Mouse (Mus musculus) stomach, embryonic 16.5 days (tissue): ENCODE data around the gene Gmeb1. TPM values are rescaled to one million over a fixed set of nuclear protein-coding genes. Genes with fewer than 3 reads are reported as not detected.

Experiments
- microRNA-seq: library from miRNA; unstranded; fragments of <30 nt; microRNA quantifications from one replicate; pipeline ENCODE4, GENCODE M21; 2016
- polyA plus RNA-seq: library from polyadenylated mRNA; unstranded; fragments of >200 nt; fragmentation: Nextera tagmentation; extraction: Ambion mirVana; gene quantifications from 2 replicates; pipeline ENCODE4 v1.2.1, GENCODE M21; 2015

The Gmeb1 gene
- polyA plus RNA-seq, 1 experiment from 2014 or later = 25.6 TPM

Small RNA genes lying within 50 kb of the gene (microRNA-seq; reads per million reads assigned to microRNA genes)
- gene Gm22033 = not detected

Other genes starting within 250 kb of the Gmeb1 start
- 0.05 TPM in 1 of 2 replicates, not detected in the other for gene Gm10300, start 186.9 kb downstream of the Gmeb1 start, polyA plus RNA-seq
- 55.7 and 60.0 TPM in 2 replicates for gene Epb41, start 186.3 kb downstream of the Gmeb1 start, polyA plus RNA-seq
- 0.17 and 0.30 TPM in 2 replicates for gene Oprd1, start 117.1 kb downstream of the Gmeb1 start, polyA plus RNA-seq
- 75.6 and 84.2 TPM in 2 replicates for gene Ythdf2, start 49.3 kb downstream of the Gmeb1 start, polyA plus RNA-seq
- gene Taf12, start 12.8 kb upstream of the Gmeb1 start, polyA plus RNA-seq = 35.5 and 42.8 TPM in 2 replicates
- gene Rab42, start 41.8 kb upstream of the Gmeb1 start, polyA plus RNA-seq = 1.5 and 2.2 TPM in 2 replicates
- gene Trnau1ap, start 67.9 kb upstream of the Gmeb1 start, polyA plus RNA-seq = 56.8 and 62.6 TPM in 2 replicates
- gene Rcc1, start 92.0 kb upstream of the Gmeb1 start, polyA plus RNA-seq = 62.6 and 64.0 TPM in 2 replicates
- 25.9 and 29.9 TPM in 2 replicates for gene Phactr4, start 160.9 kb upstream of the Gmeb1 start, polyA plus RNA-seq
- 19.5 and 20.0 TPM in 2 replicates for gene Med18, start 202.3 kb upstream of the Gmeb1 start, polyA plus RNA-seq
- 12.4 and 13.7 TPM in 2 replicates for gene Sesn2, start 248.9 kb upstream of the Gmeb1 start, polyA plus RNA-seq